Mouse (Mus musculus) cortical plate, adult 2 months (tissue): ENCODE measurements around the gene Zfp423.

Experiments used
- CTCF ChIP-seq: fragments of 200-500 bp; IDR thresholded peaks from 2 replicates; pipeline ENCODE4 v1.5.1; 2011; ENCODE audit warnings: mild to moderate bottlenecking, control low read depth, low read length; ENCODE audit not compliant: insufficient read depth; ENCODE audit errors: extremely low read depth
- POLR2A ChIP-seq: fragments of 200-500 bp; IDR thresholded peaks from 2 replicates; pipeline ENCODE4 v1.6.1; 2011; ENCODE audit warnings: mild to moderate bottlenecking, low read length, control low read depth; ENCODE audit not compliant: insufficient read depth; ENCODE audit errors: extremely low read depth

- TF ChIP-seq CTCF (no peak), POLR2A (no peak)
Measured at GRCm38 (mm10) chr8:87811399-87812068, 147.9 kb downstream of the Zfp423 start.
